Mouse (Mus musculus): ENCODE data around the gene Plekha4.

Gene Plekha4

GRCm38 (mm10) chr7:45570103-45570741, 44.1 kb downstream of the Plekha4 start, which contains the start of gene Bcat2:
Gene Bcat2, plus strand, starts transcription at chr7:45570153.
- no peak for TF ChIP-seq GATA4 (IDR thresholded peaks at IDR 0.05; ENCODE audit: insufficient replicate concordance, low read length)

GRCm38 (mm10) chr7:45571966-45572365, 45.8 kb downstream of the Plekha4 start:
- TF ChIP-seq GATA4 (IDR thresholded peaks at IDR 0.05; ENCODE audit: insufficient replicate concordance, low read length), result no peak

- TF ChIP-seq GATA4 (IDR thresholded peaks at IDR 0.05; ENCODE audit: insufficient replicate concordance, low read length), result peak; percentile 64; the same call in 1 of the 2 replicates
Measured at GRCm38 (mm10) chr7:45573954-45574353, 47.8 kb downstream of the Plekha4 start.

GRCm38 (mm10) chr7:45574472-45575379, 48.6 kb downstream of the Plekha4 start:
- no peak for TF ChIP-seq GATA4 (IDR thresholded peaks at IDR 0.05; ENCODE audit: insufficient replicate concordance, low read length)

- TF ChIP-seq GATA4 (IDR thresholded peaks at IDR 0.05; ENCODE audit: insufficient replicate concordance, low read length), result no peak
Measured at GRCm38 (mm10) chr7:45585923-45586322, 59.8 kb downstream of the Plekha4 start.

- TF ChIP-seq GATA4 (IDR thresholded peaks at IDR 0.05; ENCODE audit: insufficient replicate concordance, low read length), result no peak
Measured at GRCm38 (mm10) chr7:45587631-45588592, 61.8 kb downstream of the Plekha4 start.

GRCm38 (mm10) chr7:45589173-45589572, 63.0 kb downstream of the Plekha4 start:
- TF ChIP-seq GATA4 (IDR thresholded peaks at IDR 0.05; ENCODE audit: insufficient replicate concordance, low read length), result no peak

- TF ChIP-seq GATA4 (IDR thresholded peaks at IDR 0.05; ENCODE audit: insufficient replicate concordance, low read length), result no peak
Measured at GRCm38 (mm10) chr7:45589898-45590297, 63.8 kb downstream of the Plekha4 start.

- TF ChIP-seq GATA4 (IDR thresholded peaks at IDR 0.05; ENCODE audit: insufficient replicate concordance, low read length), result no peak
Measured at GRCm38 (mm10) chr7:45590874-45591273, 64.7 kb downstream of the Plekha4 start.

- no peak for TF ChIP-seq GATA4 (IDR thresholded peaks at IDR 0.05; ENCODE audit: insufficient replicate concordance, low read length)
Measured at GRCm38 (mm10) chr7:45591880-45592279, 65.8 kb downstream of the Plekha4 start.

GRCm38 (mm10) chr7:45593118-45593815, 67.1 kb downstream of the Plekha4 start:
- TF ChIP-seq GATA4 (IDR thresholded peaks at IDR 0.05; ENCODE audit: insufficient replicate concordance, low read length), result no peak

- no peak for TF ChIP-seq GATA4 (IDR thresholded peaks at IDR 0.05; ENCODE audit: insufficient replicate concordance, low read length)
Measured at GRCm38 (mm10) chr7:45595176-45595575, 69.0 kb downstream of the Plekha4 start.

- TF ChIP-seq GATA4 (IDR thresholded peaks at IDR 0.05; ENCODE audit: insufficient replicate concordance, low read length), result no peak
Measured at GRCm38 (mm10) chr7:45596107-45596506, 70.0 kb downstream of the Plekha4 start.

- TF ChIP-seq GATA4 (IDR thresholded peaks at IDR 0.05; ENCODE audit: insufficient replicate concordance, low read length), result no peak
Measured at GRCm38 (mm10) chr7:45597013-45597412, 70.9 kb downstream of the Plekha4 start.
